Mouse (Mus musculus): Measurements from ENCODE around the gene Tspan11. TPM values are rescaled to one million over a fixed set of nuclear protein-coding genes. Genes with fewer than 3 reads are reported as not detected.
A peak's percentile ranks its signal among the peaks of the same experiment; 100 is the strongest.

Tspan11 gene
- polyA plus RNA-seq, 1 experiment from 2014 or later, result 3.2 TPM

DNA sequence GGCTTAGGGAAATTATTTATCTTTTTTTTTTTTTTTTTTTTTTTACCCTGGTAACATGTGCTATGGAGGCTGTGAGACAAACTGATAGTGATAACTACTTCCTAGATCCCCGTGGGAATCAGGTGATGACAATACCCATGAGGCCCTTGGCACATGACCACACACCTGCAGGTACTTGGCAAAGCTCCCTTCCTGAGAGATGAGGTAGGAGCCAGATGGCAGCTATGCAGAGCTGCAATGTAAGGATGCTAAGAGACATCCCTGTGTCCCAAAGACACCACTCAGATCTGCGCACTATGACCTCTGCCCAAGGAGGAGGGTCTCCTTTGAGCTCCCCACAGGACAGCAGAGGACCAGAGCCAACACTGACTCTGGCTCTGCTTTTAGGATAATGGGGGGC, 111.7 kb downstream of the Tspan11 start:
- no peaks in the 10 kb centered on the region for H3K9me3 ChIP-seq (ENCODE audit: control insufficient read depth, low read length)
- 79% methylated on average over 2 of the region's 2 CpGs for WGBS
- H3K27me3 ChIP-seq (replicated peaks; ENCODE audit: control insufficient read depth, insufficient read depth, low read length), result no peaks in the 10 kb centered on the region
- H3K36me3 ChIP-seq (ENCODE audit: control insufficient read depth, insufficient read depth, low read length), result no peaks in the 10 kb centered on the region
- H3K4me1 ChIP-seq (ENCODE audit: control insufficient read depth, insufficient read depth, low read depth, low read length), result peaks cover 16% of the 10 kb centered on the region
- H3K4me2 ChIP-seq (ENCODE audit: low read length), result no peak overlapping the region
- no peak for ATAC-seq
- no peak overlapping the region for H3K9ac ChIP-seq (ENCODE audit: low read depth, low read length)
- no peak overlapping the region for H3K27ac ChIP-seq (ENCODE audit: low read depth, low read length)
- H3K4me3 ChIP-seq (ENCODE audit: low read length), result no peak overlapping the region

DNA sequence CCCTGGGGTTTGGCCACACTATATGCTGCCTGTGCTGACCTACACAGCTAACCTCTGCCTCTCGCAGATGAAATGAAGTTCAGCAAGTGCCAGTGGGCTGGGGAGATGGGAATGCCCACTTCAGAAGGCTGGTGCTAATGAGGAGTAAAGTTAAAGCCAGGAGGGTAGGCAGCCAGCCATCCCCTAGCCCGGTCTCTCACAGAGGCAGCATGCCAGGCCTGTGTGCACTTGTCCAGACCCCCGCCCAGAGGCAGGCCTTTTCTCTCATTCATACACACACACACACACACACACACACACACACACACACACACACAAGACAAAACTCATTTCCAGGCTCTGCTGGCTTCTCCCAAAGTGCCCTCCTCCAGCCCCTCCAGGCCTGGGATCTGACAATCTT, 113.4 kb downstream of the Tspan11 start:
- Histone ChIP-seq H3K4me3 (ENCODE audit: low read length) (no peak overlapping the region), H3K9ac (ENCODE audit: low read depth, low read length) (no peak overlapping the region), H3K27me3 (replicated peaks; ENCODE audit: control insufficient read depth, insufficient read depth, low read length) (no peaks in the 10 kb centered on the region), H3K4me2 (ENCODE audit: low read length) (no peak overlapping the region), H3K9me3 (ENCODE audit: control insufficient read depth, low read length) (no peaks in the 10 kb centered on the region), H3K27ac (ENCODE audit: low read depth, low read length) (no peak overlapping the region), H3K4me1 (ENCODE audit: control insufficient read depth, insufficient read depth, low read depth, low read length) (peaks cover 23% of the 10 kb centered on the region), H3K36me3 (ENCODE audit: control insufficient read depth, insufficient read depth, low read length) (no peaks in the 10 kb centered on the region)
- peak; percentile 65; the same call in 1 of the 2 replicates for ATAC-seq
- 65% methylated on average over 3 of the region's 3 CpGs for WGBS

DNA sequence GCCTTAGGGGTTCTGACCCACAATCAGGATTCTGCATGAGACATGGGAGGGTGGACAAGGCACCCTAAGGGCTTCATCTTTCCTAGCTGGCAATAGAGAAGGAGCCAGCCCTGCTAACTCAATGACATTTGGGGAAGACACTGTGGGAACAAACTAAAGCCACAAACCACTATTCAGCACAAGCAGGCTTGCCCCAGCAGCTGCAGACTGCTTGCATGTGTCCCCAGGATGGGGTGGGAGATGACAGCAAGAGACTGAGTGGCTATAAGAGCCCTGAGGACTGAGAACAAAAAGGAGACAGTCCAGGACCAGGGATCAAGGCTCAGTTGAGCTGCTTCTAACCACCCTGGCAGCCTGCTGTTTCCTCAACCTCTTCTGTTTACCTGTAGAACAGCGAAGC, 114.2 kb downstream of the Tspan11 start:
- Histone ChIP-seq H3K27ac (ENCODE audit: low read depth, low read length) (no peak overlapping the region), H3K4me2 (ENCODE audit: low read length) (no peak overlapping the region), H3K9ac (ENCODE audit: low read depth, low read length) (no peak overlapping the region), H3K36me3 (ENCODE audit: control insufficient read depth, insufficient read depth, low read length) (no peaks in the 10 kb centered on the region), H3K4me3 (ENCODE audit: low read length) (no peak overlapping the region), H3K9me3 (ENCODE audit: control insufficient read depth, low read length) (no peaks in the 10 kb centered on the region), H3K4me1 (ENCODE audit: control insufficient read depth, insufficient read depth, low read depth, low read length) (peaks cover 23% of the 10 kb centered on the region), H3K27me3 (replicated peaks; ENCODE audit: control insufficient read depth, insufficient read depth, low read length) (no peaks in the 10 kb centered on the region)
- 50% methylated on average over 1 of the region's 1 CpGs for WGBS
- ATAC-seq, result no peak

DNA sequence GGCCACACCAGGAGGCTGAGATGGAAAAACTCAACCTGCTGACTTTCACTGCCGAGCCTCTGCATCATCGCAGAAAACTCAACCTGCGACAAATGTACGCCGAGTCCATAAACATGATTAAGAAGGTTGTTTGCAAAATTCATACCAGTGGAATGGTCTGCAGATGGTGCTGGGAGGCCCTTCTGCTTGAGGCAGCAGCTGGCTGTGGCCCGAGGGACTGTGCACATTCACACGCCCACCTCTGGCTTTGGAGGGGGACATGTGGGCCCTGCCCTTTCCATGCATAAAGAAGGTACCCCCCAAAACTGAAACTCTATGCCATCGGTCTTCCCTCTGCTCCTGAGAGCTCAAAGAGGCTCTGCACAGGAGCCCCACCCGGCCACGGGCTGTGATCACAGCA, 114.7 kb downstream of the Tspan11 start:
- Histone ChIP-seq H3K4me2 (ENCODE audit: low read length) (no peak overlapping the region), H3K27ac (ENCODE audit: low read depth, low read length) (no peak overlapping the region), H3K4me3 (ENCODE audit: low read length) (no peak overlapping the region), H3K4me1 (ENCODE audit: control insufficient read depth, insufficient read depth, low read depth, low read length) (peaks cover 23% of the 10 kb centered on the region), H3K36me3 (ENCODE audit: control insufficient read depth, insufficient read depth, low read length) (no peaks in the 10 kb centered on the region), H3K9ac (ENCODE audit: low read depth, low read length) (no peak overlapping the region), H3K27me3 (replicated peaks; ENCODE audit: control insufficient read depth, insufficient read depth, low read length) (no peaks in the 10 kb centered on the region), H3K9me3 (ENCODE audit: control insufficient read depth, low read length) (no peaks in the 10 kb centered on the region)
- WGBS, result 56% methylated on average over 10 of the region's 10 CpGs
- no peak for ATAC-seq

DNA sequence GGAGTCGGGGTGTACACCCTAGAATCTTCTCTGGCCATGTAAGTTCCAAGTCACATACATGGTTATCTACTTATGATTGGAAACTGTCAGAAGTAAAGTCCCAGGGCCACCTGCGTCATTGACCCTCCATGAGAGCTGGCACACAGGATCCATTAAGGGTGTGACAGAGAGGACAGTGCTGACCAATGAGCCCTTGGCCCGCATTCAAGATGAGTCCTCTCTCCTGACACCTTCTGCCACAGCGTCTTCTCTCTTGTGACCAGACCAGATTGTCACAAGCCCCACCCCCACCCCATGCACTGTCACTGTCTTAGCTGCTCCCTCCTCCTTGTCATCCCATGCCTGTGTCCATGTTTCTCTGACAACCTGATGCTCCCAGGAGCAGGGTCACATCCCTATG, 115.3 kb downstream of the Tspan11 start:
- Histone ChIP-seq H3K4me2 (ENCODE audit: low read length) (no peak overlapping the region), H3K4me3 (ENCODE audit: low read length) (no peak overlapping the region), H3K27me3 (replicated peaks; ENCODE audit: control insufficient read depth, insufficient read depth, low read length) (no peaks in the 10 kb centered on the region), H3K36me3 (ENCODE audit: control insufficient read depth, insufficient read depth, low read length) (no peaks in the 10 kb centered on the region), H3K27ac (ENCODE audit: low read depth, low read length) (no peak overlapping the region), H3K9ac (ENCODE audit: low read depth, low read length) (no peak overlapping the region), H3K9me3 (ENCODE audit: control insufficient read depth, low read length) (no peaks in the 10 kb centered on the region), H3K4me1 (ENCODE audit: control insufficient read depth, insufficient read depth, low read depth, low read length) (peaks cover 23% of the 10 kb centered on the region)
- ATAC-seq, result no peak
- WGBS, result 85% methylated on average over 4 of the region's 4 CpGs

DNA sequence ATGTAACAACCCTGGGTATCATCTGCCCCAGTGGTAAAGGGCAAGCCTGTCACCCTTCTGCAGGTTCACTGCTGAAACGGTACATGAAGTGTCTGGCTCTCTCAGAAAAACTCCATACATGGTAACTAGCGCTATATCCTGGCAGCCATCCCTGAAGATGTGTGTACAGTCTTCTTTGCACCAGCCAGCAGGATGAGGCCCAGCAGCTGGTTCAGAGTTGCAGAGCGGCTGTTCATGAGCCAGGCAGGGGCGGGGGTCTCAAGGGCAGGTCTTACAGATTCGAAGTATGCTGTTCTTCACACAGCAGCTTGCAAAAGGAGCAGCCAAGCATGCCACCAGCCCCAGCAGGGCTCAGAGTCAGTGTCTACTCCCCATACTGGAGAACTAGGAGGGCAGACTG, 116.2 kb downstream of the Tspan11 start:
- 47% methylated on average over 5 of the region's 5 CpGs for WGBS
- no peak overlapping the region for H3K4me3 ChIP-seq (ENCODE audit: low read length)
- no peak overlapping the region for H3K9ac ChIP-seq (ENCODE audit: low read depth, low read length)
- H3K27me3 ChIP-seq (replicated peaks; ENCODE audit: control insufficient read depth, insufficient read depth, low read length), result no peaks in the 10 kb centered on the region
- no peaks in the 10 kb centered on the region for H3K36me3 ChIP-seq (ENCODE audit: control insufficient read depth, insufficient read depth, low read length)
- no peaks in the 10 kb centered on the region for H3K9me3 ChIP-seq (ENCODE audit: control insufficient read depth, low read length)
- H3K4me1 ChIP-seq (ENCODE audit: control insufficient read depth, insufficient read depth, low read depth, low read length), result peaks cover 25% of the 10 kb centered on the region
- no peak overlapping the region for H3K4me2 ChIP-seq (ENCODE audit: low read length)
- no peak for ATAC-seq
- peak overlapping the region; percentile 23; the same call in 1 of the 2 replicates for H3K27ac ChIP-seq (ENCODE audit: low read depth, low read length)

Other genes with a start within 250 kb of the Tspan11 start
- gene Prmt8, start 118.1 kb upstream of the Tspan11 start, polyA plus RNA-seq (2015; fragmentation: Nextera tagmentation; extraction: Ambion mirVana), result 35.2 and 37.0 TPM in 2 replicates

Data from hindbrain, embryonic 16.5 days (tissue).